Mouse (Mus musculus): ENCODE measurements around the gene Gm14214. TPM values are rescaled to one million over a fixed set of nuclear protein-coding genes. Genes with fewer than 3 reads are reported as not detected.

The Gm14214 gene
- not detected in 2 replicates for polyA plus RNA-seq (2015; fragmentation: Nextera tagmentation; extraction: Ambion mirVana)

GRCm38 (mm10) chr2:154769930-154770329, at the start of gene Gm14214:
Gm14214 (minus strand) TSS chr2:154770030.
- H3K4me1 ChIP-seq, result peaks cover 5% of the 10 kb centered on the region; the same call in 1 of the 2 replicates
- H3K4me2 ChIP-seq (replicated peaks), result no peak within 1 kb of the TSS
- peaks cover 4% of the 10 kb centered on the region; the same call in 1 of the 2 replicates for H3K9me3 ChIP-seq
- no peak within 1 kb of the TSS for H3K4me3 ChIP-seq
- no peak within 1 kb of the TSS for H3K9ac ChIP-seq
- H3K27ac ChIP-seq, result no peak within 1 kb of the TSS
- H3K36me3 ChIP-seq, result no peaks in the 10 kb centered on the region
- no peaks in the 10 kb centered on the region for H3K27me3 ChIP-seq
- no peak for ATAC-seq (ENCODE audit: low FRiP score, low read depth)

- Histone ChIP-seq H3K4me1 (peaks cover 26% of the 10 kb centered on the region), H3K9me3 (no peaks in the 10 kb centered on the region), H3K27ac (no peak overlapping the region), H3K36me3 (peaks cover 12% of the 10 kb centered on the region), H3K4me3 (no peak overlapping the region), H3K9ac (no peak overlapping the region), H3K27me3 (no peaks in the 10 kb centered on the region), H3K4me2 (replicated peaks) (no peak overlapping the region)
- ATAC-seq (ENCODE audit: low FRiP score, low read depth), result no peak
- 68% methylated on average over 1 of the region's 1 CpGs for WGBS
These were observed 48.8 kb upstream of the Gm14214 start for GRCm38 (mm10) chr2:154818599-154818998.

GRCm38 (mm10) chr2:154817788-154818187, 48.0 kb upstream of the Gm14214 start:
- WGBS, result 26% methylated on average over 1 of the region's 1 CpGs
- no peak for ATAC-seq (ENCODE audit: low FRiP score, low read depth)
- Histone ChIP-seq H3K36me3 (peaks cover 12% of the 10 kb centered on the region), H3K4me3 (no peak overlapping the region), H3K27ac (no peak overlapping the region), H3K9ac (no peak overlapping the region), H3K9me3 (no peaks in the 10 kb centered on the region), H3K4me1 (peaks cover 24% of the 10 kb centered on the region), H3K4me2 (replicated peaks) (no peak overlapping the region), H3K27me3 (no peaks in the 10 kb centered on the region)

GRCm38 (mm10) chr2:154817089-154817488, 47.3 kb upstream of the Gm14214 start:
- 55% methylated on average over 3 of the region's 3 CpGs for WGBS
- Histone ChIP-seq H3K4me2 (replicated peaks) (no peak overlapping the region), H3K4me1 (peaks cover 29% of the 10 kb centered on the region), H3K27me3 (no peaks in the 10 kb centered on the region), H3K9ac (no peak overlapping the region), H3K9me3 (no peaks in the 10 kb centered on the region), H3K36me3 (peaks cover 6% of the 10 kb centered on the region), H3K4me3 (no peak overlapping the region), H3K27ac (no peak overlapping the region)
- no peak for ATAC-seq (ENCODE audit: low FRiP score, low read depth)

GRCm38 (mm10) chr2:154813426-154813825, 43.6 kb upstream of the Gm14214 start:
- H3K27me3 ChIP-seq, result no peaks in the 10 kb centered on the region
- H3K9ac ChIP-seq, result no peak overlapping the region
- no peak overlapping the region for H3K4me2 ChIP-seq (replicated peaks)
- WGBS, result 88% methylated on average over 2 of the region's 2 CpGs
- H3K4me1 ChIP-seq, result peaks cover 44% of the 10 kb centered on the region
- no peaks in the 10 kb centered on the region; the same call in 1 of the 2 replicates for H3K36me3 ChIP-seq
- H3K27ac ChIP-seq, result no peak overlapping the region
- no peak overlapping the region for H3K4me3 ChIP-seq
- H3K9me3 ChIP-seq, result no peaks in the 10 kb centered on the region
- ATAC-seq (ENCODE audit: low FRiP score, low read depth), result no peak

- 64% methylated on average over 1 of the region's 1 CpGs for WGBS
- Histone ChIP-seq H3K9me3 (no peaks in the 10 kb centered on the region), H3K4me1 (peaks cover 51% of the 10 kb centered on the region), H3K27me3 (no peaks in the 10 kb centered on the region), H3K9ac (no peak overlapping the region), H3K4me3 (no peak overlapping the region), H3K27ac (peak overlapping the region; percentile 22; the same call in 1 of the 2 replicates), H3K4me2 (replicated peaks) (no peak overlapping the region), H3K36me3 (no peaks in the 10 kb centered on the region)
- no peak for ATAC-seq (ENCODE audit: low FRiP score, low read depth)
These were observed 41.0 kb upstream of the Gm14214 start for GRCm38 (mm10) chr2:154810821-154811220.

- Histone ChIP-seq H3K27me3 (no peaks in the 10 kb centered on the region), H3K36me3 (no peaks in the 10 kb centered on the region), H3K9me3 (no peaks in the 10 kb centered on the region), H3K9ac (no peak overlapping the region), H3K27ac (no peak overlapping the region), H3K4me1 (peaks cover 58% of the 10 kb centered on the region), H3K4me2 (replicated peaks) (no peak overlapping the region), H3K4me3 (no peak overlapping the region)
- ATAC-seq (ENCODE audit: low FRiP score, low read depth), result no peak
- WGBS, result 34% methylated on average over 1 of the region's 1 CpGs
These were observed 39.4 kb upstream of the Gm14214 start for GRCm38 (mm10) chr2:154809107-154809762.

- H3K27ac ChIP-seq, result no peak overlapping the region
- H3K9ac ChIP-seq, result no peak overlapping the region
- H3K4me3 ChIP-seq, result no peak overlapping the region
- H3K4me2 ChIP-seq (replicated peaks), result no peak overlapping the region
- no peaks in the 10 kb centered on the region for H3K36me3 ChIP-seq
- 50% methylated on average over 1 of the region's 1 CpGs for WGBS
- no peak for ATAC-seq (ENCODE audit: low FRiP score, low read depth)
- no peaks in the 10 kb centered on the region for H3K9me3 ChIP-seq
- peaks cover 71% of the 10 kb centered on the region for H3K4me1 ChIP-seq
- no peaks in the 10 kb centered on the region for H3K27me3 ChIP-seq
These were observed 37.9 kb upstream of the Gm14214 start for GRCm38 (mm10) chr2:154807689-154808088.

GRCm38 (mm10) chr2:154803845-154804244, 34.0 kb upstream of the Gm14214 start:
- ATAC-seq (ENCODE audit: low FRiP score, low read depth), result no peak

GRCm38 (mm10) chr2:154803372-154803771, 33.5 kb upstream of the Gm14214 start:
- no peak for ATAC-seq (ENCODE audit: low FRiP score, low read depth)
- WGBS, result 68% methylated on average over 1 of the region's 1 CpGs
- Histone ChIP-seq H3K9ac (no peak overlapping the region), H3K4me3 (no peak overlapping the region), H3K4me1 (peaks cover 44% of the 10 kb centered on the region), H3K4me2 (replicated peaks) (no peak overlapping the region), H3K36me3 (peaks cover 5% of the 10 kb centered on the region; the same call in 1 of the 2 replicates), H3K9me3 (no peaks in the 10 kb centered on the region), H3K27me3 (no peaks in the 10 kb centered on the region), H3K27ac (no peak overlapping the region)

More at GRCm38 (mm10) chr2:154803845-154804244, 34.0 kb upstream of the Gm14214 start:
- Histone ChIP-seq H3K9ac (no peak overlapping the region), H3K27me3 (no peaks in the 10 kb centered on the region), H3K9me3 (no peaks in the 10 kb centered on the region), H3K36me3 (peaks cover 5% of the 10 kb centered on the region; the same call in 1 of the 2 replicates), H3K4me3 (no peak overlapping the region), H3K4me1 (peaks cover 49% of the 10 kb centered on the region), H3K27ac (no peak overlapping the region), H3K4me2 (replicated peaks) (no peak overlapping the region)
- 79% methylated on average over 4 of the region's 4 CpGs for WGBS

- no peaks in the 10 kb centered on the region for H3K9me3 ChIP-seq
- H3K27ac ChIP-seq, result peak overlapping the region; percentile 96
- WGBS, result under 1% methylated on average over 54 of the region's 67 CpGs
- peak overlapping the region; percentile 88 for H3K4me3 ChIP-seq
- peak; percentile 22; the same call in 1 of the 2 replicates for ATAC-seq (ENCODE audit: low FRiP score, low read depth)
- no peaks in the 10 kb centered on the region for H3K36me3 ChIP-seq
- peak overlapping the region; percentile 99 for H3K9ac ChIP-seq
- peak overlapping the region; percentile 79 for H3K4me2 ChIP-seq (replicated peaks)
- no peaks in the 10 kb centered on the region for H3K27me3 ChIP-seq
- peaks cover 40% of the 10 kb centered on the region for H3K4me1 ChIP-seq
These were observed 22.1 kb upstream of the Gm14214 start for GRCm38 (mm10) chr2:154791661-154792642.

All from limb, embryonic 13.5 days (tissue).